8 mouse cellular contexts compared by ENCODE assay signal in genomic region chr8:13288646-13289045, GRCm38 (mm10). TPM values are rescaled to one million over a fixed set of nuclear protein-coding genes. Genes with fewer than 3 reads are reported as not detected.
DNase-seq lines count a peak whose midpoint lies in the region; ATAC-seq and TF ChIP-seq lines count a peak whose summit lies in the region.

No protein-coding gene starts in this region.

- TF ChIP-seq POLR2A in lung, adult 2 months (IDR thresholded peaks at IDR 0.05; ENCODE audit: borderline replicate concordance, extremely low read depth, low read depth, low read length), result no peak
- no peak for TF ChIP-seq POLR2A in cortical plate, adult 2 months (IDR thresholded peaks at IDR 0.05; ENCODE audit: extremely low read depth, insufficient read depth, low read length)

- H3K4me3 ChIP-seq in lung, adult 2 months (replicated peaks; ENCODE audit: extremely low read depth, low read depth, low read length), result peak overlapping the region; percentile 89
- H3K4me3 ChIP-seq in cortical plate, adult 2 months (ENCODE audit: insufficient read depth, low read length), result peak overlapping the region; percentile 76
- peak overlapping the region; percentile 80 for H3K4me3 ChIP-seq in intestine, embryonic 16.5 days (ENCODE audit: low read length)
- H3K4me3 ChIP-seq in neural tube, embryonic 13.5 days, result peak overlapping the region; percentile 83

- no peak for DNase-seq in lung, adult 2 months
- no peak for DNase-seq in lung, postnatal 10 days
- DNase-seq in frontal cortex, adult 2 months (ENCODE audit: extremely low spot score in 1 of 2, low spot score in 1 of 2), result no peak
- no peak for DNase-seq in urinary bladder, postnatal 10 days (ENCODE audit: low spot score)
- no peak for DNase-seq in spleen, postnatal 14 days (ENCODE audit: low spot score in 2 of 2)

- H3K9me3 ChIP-seq in intestine, embryonic 16.5 days (ENCODE audit: control insufficient read depth, low read length), result no peaks in the 10 kb centered on the region
- no peaks in the 10 kb centered on the region for H3K9me3 ChIP-seq in neural tube, embryonic 13.5 days

- TF ChIP-seq CTCF in lung, adult 2 months (IDR thresholded peaks at IDR 0.05; ENCODE audit: insufficient read depth, low read length), result no peak
- TF ChIP-seq CTCF in cortical plate, adult 2 months (IDR thresholded peaks at IDR 0.05; ENCODE audit: extremely low read depth, insufficient read depth, low read length), result no peak

- H3K4me1 ChIP-seq in lung, adult 2 months (ENCODE audit: control insufficient read depth, insufficient read depth, low read length), result peaks cover 6% of the 10 kb centered on the region
- H3K4me1 ChIP-seq in cortical plate, adult 2 months (ENCODE audit: control insufficient read depth, insufficient read depth, low read length), result peaks cover 2% of the 10 kb centered on the region; the same call in 1 of the 2 replicates
- peaks cover 3% of the 10 kb centered on the region; the same call in 1 of the 2 replicates for H3K4me1 ChIP-seq in intestine, embryonic 16.5 days (ENCODE audit: control insufficient read depth, insufficient read depth, low read length)
- peaks cover 35% of the 10 kb centered on the region for H3K4me1 ChIP-seq in neural tube, embryonic 13.5 days (replicated peaks)

- ATAC-seq in intestine, embryonic 16.5 days, result no peak
- no peak for ATAC-seq in neural tube, embryonic 13.5 days (ENCODE audit: low read depth)

- H3K9ac ChIP-seq in intestine, embryonic 16.5 days (ENCODE audit: low read depth, low read length), result peak overlapping the region; percentile 88
- peak overlapping the region; percentile 88 for H3K9ac ChIP-seq in neural tube, embryonic 13.5 days

- peak overlapping the region; percentile 72 for H3K4me2 ChIP-seq in intestine, embryonic 16.5 days (ENCODE audit: low read depth, low read length)
- H3K4me2 ChIP-seq in neural tube, embryonic 13.5 days, result peak overlapping the region; percentile 87

- under 1% methylated on average over 6 of the region's 6 CpGs for WGBS in lung, adult 2 months
- WGBS in intestine, embryonic 16.5 days, result 4% methylated on average over 6 of the region's 6 CpGs
- WGBS in neural tube, embryonic 13.5 days, result 4% methylated on average over 6 of the region's 6 CpGs

- no peaks in the 10 kb centered on the region for H3K27me3 ChIP-seq in intestine, embryonic 16.5 days (replicated peaks; ENCODE audit: control insufficient read depth, insufficient read depth, low read length)
- H3K27me3 ChIP-seq in neural tube, embryonic 13.5 days, result no peaks in the 10 kb centered on the region

- H3K36me3 ChIP-seq in intestine, embryonic 16.5 days (ENCODE audit: control insufficient read depth, insufficient read depth, low read length), result no peaks in the 10 kb centered on the region
- H3K36me3 ChIP-seq in neural tube, embryonic 13.5 days, result peaks cover 26% of the 10 kb centered on the region

- H3K27ac ChIP-seq in cortical plate, adult 2 months (ENCODE audit: insufficient read depth, low read length), result no peak overlapping the region
- no peak overlapping the region for H3K27ac ChIP-seq in intestine, embryonic 16.5 days (ENCODE audit: low read length)
- peak overlapping the region; percentile 85 for H3K27ac ChIP-seq in neural tube, embryonic 13.5 days (replicated peaks)

RNA-seq across cellular contexts. Expression of gene Tmco3, which starts 0.7 kb away (rescaled TPM):
- polyA plus RNA-seq in lung, adult 2 months (2012; rRNA removed), result 35.4 and 39.4 TPM in 2 replicates
- 43.1 and 43.3 TPM in 2 replicates for polyA plus RNA-seq in cortical plate, adult 2 months (2012; rRNA removed)
- polyA plus RNA-seq in intestine, embryonic 16.5 days (2015; fragmentation: Nextera tagmentation; extraction: Ambion mirVana), result 28.0 and 32.5 TPM in 2 replicates
- 45.9 and 49.2 TPM in 2 replicates for polyA plus RNA-seq in neural tube, embryonic 13.5 days (2015; fragmentation: Nextera tagmentation; extraction: Ambion mirVana)
- polyA plus RNA-seq in frontal cortex, adult 2 months (2012; rRNA removed), result 45.4 and 47.6 TPM in 2 replicates

RNA-seq across cellular contexts. Expression of gene Dcun1d2, which starts 0.7 kb away (rescaled TPM):
- 19.7 and 23.3 TPM in 2 replicates for polyA plus RNA-seq in lung, adult 2 months (2012; rRNA removed)
- polyA plus RNA-seq in cortical plate, adult 2 months (2012; rRNA removed), result 56.4 TPM in 2 replicates
- polyA plus RNA-seq in intestine, embryonic 16.5 days (2015; fragmentation: Nextera tagmentation; extraction: Ambion mirVana), result 16.9 and 17.7 TPM in 2 replicates
- 33.5 and 34.3 TPM in 2 replicates for polyA plus RNA-seq in neural tube, embryonic 13.5 days (2015; fragmentation: Nextera tagmentation; extraction: Ambion mirVana)
- 51.0 and 54.7 TPM in 2 replicates for polyA plus RNA-seq in frontal cortex, adult 2 months (2012; rRNA removed)

RNA-seq across cellular contexts. Expression of gene Adprhl1, which starts 34.7 kb away (rescaled TPM):
- 0.91 and 2.2 TPM in 2 replicates for polyA plus RNA-seq in lung, adult 2 months (2012; rRNA removed)
- 0.38 and 0.54 TPM in 2 replicates for polyA plus RNA-seq in cortical plate, adult 2 months (2012; rRNA removed)
- 0.29 and 0.40 TPM in 2 replicates for polyA plus RNA-seq in intestine, embryonic 16.5 days (2015; fragmentation: Nextera tagmentation; extraction: Ambion mirVana)
- polyA plus RNA-seq in neural tube, embryonic 13.5 days (2015; fragmentation: Nextera tagmentation; extraction: Ambion mirVana), result 0.65 and 2.4 TPM in 2 replicates
- polyA plus RNA-seq in frontal cortex, adult 2 months (2012; rRNA removed), result 0.30 and 0.40 TPM in 2 replicates

RNA-seq across cellular contexts. Expression of gene Tfdp1, which starts 49.9 kb away (rescaled TPM):
- 17.1 and 28.0 TPM in 2 replicates for polyA plus RNA-seq in lung, adult 2 months (2012; rRNA removed)
- 76.6 and 77.6 TPM in 2 replicates for polyA plus RNA-seq in cortical plate, adult 2 months (2012; rRNA removed)
- polyA plus RNA-seq in intestine, embryonic 16.5 days (2015; fragmentation: Nextera tagmentation; extraction: Ambion mirVana), result 116 and 123 TPM in 2 replicates
- polyA plus RNA-seq in neural tube, embryonic 13.5 days (2015; fragmentation: Nextera tagmentation; extraction: Ambion mirVana), result 104 and 111 TPM in 2 replicates
- polyA plus RNA-seq in frontal cortex, adult 2 months (2012; rRNA removed), result 83.9 and 84.9 TPM in 2 replicates
